Mouse (Mus musculus): Measurements from ENCODE around the gene Mcm3ap. TPM values are rescaled to one million over a fixed set of nuclear protein-coding genes. Genes with fewer than 3 reads are reported as not detected.

The Mcm3ap gene
- total RNA-seq (2014; rRNA removed) (35.6 and 45.3 TPM in 2 replicates), polyA plus RNA-seq (2015; fragmentation: Nextera tagmentation; extraction: Ambion mirVana) (56.0 and 66.4 TPM in 2 replicates)

GRCm38 (mm10) chr10:76468203-76469162, at the start of gene Mcm3ap, which contains the start of gene Ybey:
TSS of gene Mcm3ap (plus strand) at chr10:76468927.
TSS of gene Ybey (minus strand) at chr10:76469114.
- DNase-seq (ENCODE audit: low spot score): peak; percentile 94

GRCm38 (mm10) chr10:76425674-76426073, 43.1 kb upstream of the Mcm3ap start:
- Histone ChIP-seq H3K9me3 (ENCODE audit: low read length) (no peaks in the 10 kb centered on the region), H3K4me2 (ENCODE audit: low read depth, low read length, poor library complexity, severe bottlenecking) (no peak overlapping the region), H3K27me3 (ENCODE audit: insufficient read depth, low read length) (no peaks in the 10 kb centered on the region), H3K36me3 (ENCODE audit: insufficient read depth, low read length) (peaks cover 61% of the 10 kb centered on the region), H3K4me1 (ENCODE audit: insufficient read depth, low read length) (no peaks in the 10 kb centered on the region), H3K9ac (replicated peaks; ENCODE audit: low read length, poor library complexity, severe bottlenecking) (no peak overlapping the region), H3K4me3 (ENCODE audit: low read depth, low read length) (no peak overlapping the region), H3K27ac (ENCODE audit: low read depth, low read length) (no peak overlapping the region)
- ATAC-seq (ENCODE audit: low FRiP score) (no peak), DNase-seq (ENCODE audit: low spot score) (no peak)
- WGBS: 94% methylated on average over 7 of the region's 7 CpGs
- no peak for TF ChIP-seq CTCF (IDR thresholded peaks at IDR 0.05)

More at GRCm38 (mm10) chr10:76468203-76469162, at the start of gene Mcm3ap, which contains the start of gene Ybey:
- peak within 1 kb of the TSS; percentile 66 for H3K4me3 ChIP-seq (ENCODE audit: low read depth, low read length)
- peak within 1 kb of the TSS; percentile 81 for H3K27ac ChIP-seq (ENCODE audit: low read depth, low read length)
- no peaks in the 10 kb centered on the region for H3K9me3 ChIP-seq (ENCODE audit: low read length)
- peak; percentile 96 for ATAC-seq (ENCODE audit: low FRiP score)
- no peaks in the 10 kb centered on the region for H3K27me3 ChIP-seq (ENCODE audit: insufficient read depth, low read length)
- peaks cover 26% of the 10 kb centered on the region for H3K36me3 ChIP-seq (ENCODE audit: insufficient read depth, low read length)
- WGBS: 2% methylated on average over 55 of the region's 55 CpGs
- peaks cover 3% of the 10 kb centered on the region; the same call in 1 of the 2 replicates for H3K4me1 ChIP-seq (ENCODE audit: insufficient read depth, low read length)
- peak within 1 kb of the TSS; percentile 60 for H3K4me2 ChIP-seq (ENCODE audit: low read depth, low read length, poor library complexity, severe bottlenecking)
- H3K9ac ChIP-seq (replicated peaks; ENCODE audit: low read length, poor library complexity, severe bottlenecking): peak within 1 kb of the TSS; percentile 81
- peak; percentile 65 for TF ChIP-seq CTCF (IDR thresholded peaks at IDR 0.05)

- no peaks in the 10 kb centered on the region for H3K27me3 ChIP-seq (ENCODE audit: insufficient read depth, low read length)
- no peak overlapping the region for H3K27ac ChIP-seq (ENCODE audit: low read depth, low read length)
- H3K4me3 ChIP-seq (ENCODE audit: low read depth, low read length): no peak overlapping the region
- DNase-seq (ENCODE audit: low spot score) (no peak), ATAC-seq (ENCODE audit: low FRiP score) (no peak)
- H3K36me3 ChIP-seq (ENCODE audit: insufficient read depth, low read length): peaks cover 57% of the 10 kb centered on the region
- no peaks in the 10 kb centered on the region for H3K4me1 ChIP-seq (ENCODE audit: insufficient read depth, low read length)
- no peak overlapping the region for H3K4me2 ChIP-seq (ENCODE audit: low read depth, low read length, poor library complexity, severe bottlenecking)
- H3K9ac ChIP-seq (replicated peaks; ENCODE audit: low read length, poor library complexity, severe bottlenecking): no peak overlapping the region
- WGBS: 96% methylated on average over 11 of the region's 11 CpGs
- no peak for TF ChIP-seq CTCF (IDR thresholded peaks at IDR 0.05)
- H3K9me3 ChIP-seq (ENCODE audit: low read length): no peaks in the 10 kb centered on the region
Observed at GRCm38 (mm10) chr10:76433925-76434324, 34.8 kb upstream of the Mcm3ap start.

- no peaks in the 10 kb centered on the region for H3K9me3 ChIP-seq (ENCODE audit: low read length)
- no peak overlapping the region for H3K4me2 ChIP-seq (ENCODE audit: low read depth, low read length, poor library complexity, severe bottlenecking)
- H3K27me3 ChIP-seq (ENCODE audit: insufficient read depth, low read length): no peaks in the 10 kb centered on the region
- H3K4me1 ChIP-seq (ENCODE audit: insufficient read depth, low read length): peaks cover 3% of the 10 kb centered on the region
- H3K4me3 ChIP-seq (ENCODE audit: low read depth, low read length): no peak overlapping the region
- peaks cover 21% of the 10 kb centered on the region for H3K36me3 ChIP-seq (ENCODE audit: insufficient read depth, low read length)
- no peak overlapping the region for H3K27ac ChIP-seq (ENCODE audit: low read depth, low read length)
- ATAC-seq (ENCODE audit: low FRiP score) (no peak), DNase-seq (ENCODE audit: low spot score) (no peak)
- no peak overlapping the region for H3K9ac ChIP-seq (replicated peaks; ENCODE audit: low read length, poor library complexity, severe bottlenecking)
- 94% methylated on average over 9 of the region's 9 CpGs for WGBS
- no peak for TF ChIP-seq CTCF (IDR thresholded peaks at IDR 0.05)
Observed at GRCm38 (mm10) chr10:76439107-76439890, 29.4 kb upstream of the Mcm3ap start.

GRCm38 (mm10) chr10:76440281-76440680, 28.4 kb upstream of the Mcm3ap start, which contains the start of gene AC141477.1:
TSS of gene AC141477.1 (minus strand) at chr10:76440444.
- Histone ChIP-seq H3K9ac (replicated peaks; ENCODE audit: low read length, poor library complexity, severe bottlenecking) (no peak within 1 kb of the TSS), H3K36me3 (ENCODE audit: insufficient read depth, low read length) (peaks cover 15% of the 10 kb centered on the region), H3K27me3 (ENCODE audit: insufficient read depth, low read length) (no peaks in the 10 kb centered on the region), H3K4me3 (ENCODE audit: low read depth, low read length) (no peak within 1 kb of the TSS), H3K9me3 (ENCODE audit: low read length) (no peaks in the 10 kb centered on the region), H3K27ac (ENCODE audit: low read depth, low read length) (no peak within 1 kb of the TSS), H3K4me1 (ENCODE audit: insufficient read depth, low read length) (peaks cover 3% of the 10 kb centered on the region), H3K4me2 (ENCODE audit: low read depth, low read length, poor library complexity, severe bottlenecking) (no peak within 1 kb of the TSS)
- TF ChIP-seq CTCF (IDR thresholded peaks at IDR 0.05): no peak
- 96% methylated on average over 17 of the region's 17 CpGs for WGBS
- no peak for ATAC-seq (ENCODE audit: low FRiP score)
- DNase-seq (ENCODE audit: low spot score): no peak

Data from midbrain, postnatal 0 days (tissue).